In the genomic region with DNA sequence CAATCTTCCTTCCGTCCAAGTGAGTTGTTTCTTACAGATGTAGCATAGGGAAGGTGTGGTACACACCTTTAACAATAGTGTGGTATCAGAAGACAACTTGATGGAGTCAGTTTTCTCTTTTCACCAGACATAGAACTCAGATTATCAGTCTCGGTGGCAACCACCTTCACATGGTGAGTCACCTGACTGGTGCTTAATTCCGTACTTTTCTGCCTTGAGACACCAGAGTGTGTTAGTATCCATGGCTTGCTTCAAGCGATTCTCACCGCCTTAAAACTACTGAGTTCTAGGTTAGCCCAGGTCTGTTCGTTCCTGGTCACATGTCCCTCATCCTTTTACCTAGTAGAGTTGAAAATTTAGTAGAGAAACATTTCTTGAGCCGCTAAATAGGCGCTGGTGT, we compare ENCODE assay signal across 9 mouse cellular contexts. TPM values are rescaled to one million over a fixed set of nuclear protein-coding genes. Genes with fewer than 3 reads are reported as not detected.
DNase-seq lines count a peak whose midpoint lies in the region; ATAC-seq and TF ChIP-seq lines count a peak whose summit lies in the region.
"Had no signal": no experiment of that assay in that cellular context is flagged by ENCODE, and none has a peak within 500 bp of the region (broad histone marks: within the 10 kb centered on the region; RNA-seq: fewer than 3 reads in every experiment).

No protein-coding gene starts in this region.

- TF ChIP-seq CTCF in bone marrow macrophage, adult 2 months (IDR thresholded peaks at IDR 0.05; ENCODE audit: low read depth, low read length), result no peak

- H3K9me3 ChIP-seq in kidney, embryonic 15.5 days (replicated peaks), result no peaks in the 10 kb centered on the region
- H3K9me3 ChIP-seq in hindbrain, embryonic 15.5 days, result no peaks in the 10 kb centered on the region
- H3K9me3 ChIP-seq in midbrain, embryonic 14.5 days (ENCODE audit: control insufficient read depth, low read length), result no peaks in the 10 kb centered on the region

- H3K27ac ChIP-seq in kidney, embryonic 15.5 days, result no peak overlapping the region
- H3K27ac ChIP-seq in bone marrow macrophage, adult 2 months (ENCODE audit: insufficient read depth, low read depth, low read length), result no peak overlapping the region
- H3K27ac ChIP-seq in hindbrain, embryonic 15.5 days (replicated peaks), result peak overlapping the region; percentile 79
- peak overlapping the region; percentile 83 for H3K27ac ChIP-seq in midbrain, embryonic 14.5 days (replicated peaks; ENCODE audit: low read depth, low read length)

- H3K4me1 ChIP-seq in kidney, embryonic 15.5 days, result peaks cover 27% of the 10 kb centered on the region
- H3K4me1 ChIP-seq in bone marrow macrophage, adult 2 months (ENCODE audit: control insufficient read depth, insufficient read depth, low read length), result peaks cover 8% of the 10 kb centered on the region
- peaks cover 26% of the 10 kb centered on the region for H3K4me1 ChIP-seq in hindbrain, embryonic 15.5 days (replicated peaks)
- peaks cover 10% of the 10 kb centered on the region for H3K4me1 ChIP-seq in midbrain, embryonic 14.5 days (ENCODE audit: control insufficient read depth, insufficient read depth, low read length)

- TF ChIP-seq POLR2A in bone marrow macrophage, adult 2 months (IDR thresholded peaks at IDR 0.05; ENCODE audit: borderline replicate concordance, low read depth, low read length), result no peak

- no peak for ATAC-seq in kidney, embryonic 15.5 days (replicated peaks; ENCODE audit: low FRiP score)
- ATAC-seq in hindbrain, embryonic 15.5 days (ENCODE audit: low FRiP score, low read depth), result peak; percentile 50
- ATAC-seq in midbrain, embryonic 14.5 days (ENCODE audit: low FRiP score, low TSS enrichment), result peak; percentile 32; the same call in 1 of the 2 replicates

- peak overlapping the region; percentile 72 for H3K4me2 ChIP-seq in kidney, embryonic 15.5 days
- H3K4me2 ChIP-seq in hindbrain, embryonic 15.5 days, result peak overlapping the region; percentile 82
- H3K4me2 ChIP-seq in midbrain, embryonic 14.5 days (ENCODE audit: low read length), result peak overlapping the region; percentile 81

- peak overlapping the region; percentile 76 for H3K4me3 ChIP-seq in kidney, embryonic 15.5 days (replicated peaks)
- peak overlapping the region; percentile 85 for H3K4me3 ChIP-seq in bone marrow macrophage, adult 2 months (ENCODE audit: insufficient read depth, low read length)
- H3K4me3 ChIP-seq in hindbrain, embryonic 15.5 days, result peak overlapping the region; percentile 61
- peak overlapping the region; percentile 81 for H3K4me3 ChIP-seq in midbrain, embryonic 14.5 days (replicated peaks; ENCODE audit: low read depth, low read length)

- DNase-seq in kidney, adult 9 months, result no peak
- DNase-seq in midbrain, embryonic 14.5 days, result no peak
- no peak for DNase-seq in gastrocnemius, postnatal 25 days
- no peak for DNase-seq in thymus, postnatal 10 days (ENCODE audit: low spot score in 2 of 2)
- no peak for DNase-seq in left cerebral cortex, adult 11 months (ENCODE audit: low spot score)

- H3K9ac ChIP-seq in kidney, embryonic 15.5 days, result peak overlapping the region; percentile 73
- peak overlapping the region; percentile 52 for H3K9ac ChIP-seq in hindbrain, embryonic 15.5 days
- peak overlapping the region; percentile 86 for H3K9ac ChIP-seq in midbrain, embryonic 14.5 days (replicated peaks; ENCODE audit: low read length)

- no peaks in the 10 kb centered on the region for H3K27me3 ChIP-seq in kidney, embryonic 15.5 days
- no peaks in the 10 kb centered on the region for H3K27me3 ChIP-seq in hindbrain, embryonic 15.5 days
- H3K27me3 ChIP-seq in midbrain, embryonic 14.5 days (ENCODE audit: control insufficient read depth, insufficient read depth, low read length), result no peaks in the 10 kb centered on the region

- 14% methylated on average over 8 of the region's 8 CpGs for WGBS in kidney, embryonic 15.5 days
- 11% methylated on average over 8 of the region's 8 CpGs for whole genome bisulfite sequencing in hindbrain, embryonic 15.5 days
- WGBS in midbrain, embryonic 14.5 days, result 8% methylated on average over 8 of the region's 8 CpGs

- H3K36me3 ChIP-seq in kidney, embryonic 15.5 days, result peaks cover 26% of the 10 kb centered on the region
- no peaks in the 10 kb centered on the region for H3K36me3 ChIP-seq in hindbrain, embryonic 15.5 days
- H3K36me3 ChIP-seq in midbrain, embryonic 14.5 days (ENCODE audit: control insufficient read depth, insufficient read depth, low read length), result peaks cover 22% of the 10 kb centered on the region

RNA-seq across cellular contexts. Expression of gene Chpf2, which starts 0.4 kb away (rescaled TPM):
- 23.2 and 24.7 TPM in 2 replicates for polyA plus RNA-seq in kidney, embryonic 15.5 days (2015; fragmentation: Nextera tagmentation; extraction: Ambion mirVana)
- polyA plus RNA-seq in bone marrow macrophage, adult 2 months (2012; ENCODE audit: insufficient read depth, insufficient read length, missing spikeins), result 29.9 and 31.5 TPM in 2 replicates
- 18.7 and 19.0 TPM in 2 replicates for polyA plus RNA-seq in hindbrain, embryonic 15.5 days (2015; fragmentation: Nextera tagmentation; extraction: Ambion mirVana)
- 12.4 and 19.4 TPM in 2 replicates for polyA plus RNA-seq in midbrain, embryonic 14.5 days (2014; fragmentation: Nextera tagmentation; extraction: Ambion mirVana)
- total RNA-seq in gastrocnemius, postnatal 25 days (2021), result 1 to 10 TPM; 8.0 to 10.0 TPM

RNA-seq across cellular contexts. Expression of gene Abcf2, which starts 8.8 kb away (rescaled TPM):
- polyA plus RNA-seq in kidney, embryonic 15.5 days (2015; fragmentation: Nextera tagmentation; extraction: Ambion mirVana), result 118 TPM in 2 replicates
- polyA plus RNA-seq in bone marrow macrophage, adult 2 months (2012; ENCODE audit: insufficient read depth, insufficient read length, missing spikeins), result 32.7 and 34.5 TPM in 2 replicates
- polyA plus RNA-seq in hindbrain, embryonic 15.5 days (2015; fragmentation: Nextera tagmentation; extraction: Ambion mirVana), result 78.7 and 82.1 TPM in 2 replicates
- 79.3 and 88.1 TPM in 2 replicates for polyA plus RNA-seq in midbrain, embryonic 14.5 days (2014; fragmentation: Nextera tagmentation; extraction: Ambion mirVana)
- 10 to 100 TPM; 88.0 to 97.0 TPM for total RNA-seq in gastrocnemius, postnatal 25 days (2021)

RNA-seq across cellular contexts. Expression of gene 4931409K22Rik, which starts 29.5 kb away (rescaled TPM):
- polyA plus RNA-seq in kidney, embryonic 15.5 days (2015; fragmentation: Nextera tagmentation; extraction: Ambion mirVana), result 0.23 TPM in 2 replicates
- polyA plus RNA-seq in bone marrow macrophage, adult 2 months (2012; ENCODE audit: insufficient read depth, insufficient read length, missing spikeins), result not detected in 2 replicates
- polyA plus RNA-seq in hindbrain, embryonic 15.5 days (2015; fragmentation: Nextera tagmentation; extraction: Ambion mirVana), result 0.10 and 0.18 TPM in 2 replicates
- not detected in 2 replicates for polyA plus RNA-seq in midbrain, embryonic 14.5 days (2014; fragmentation: Nextera tagmentation; extraction: Ambion mirVana)
- total RNA-seq in gastrocnemius, postnatal 25 days (2021), result not detected
- total RNA-seq: adrenal gland, postnatal 25 days had no signal

RNA-seq across cellular contexts. Expression of gene Smarcd3, which starts 38.1 kb away (rescaled TPM):
- polyA plus RNA-seq in kidney, embryonic 15.5 days (2015; fragmentation: Nextera tagmentation; extraction: Ambion mirVana), result 26.5 and 33.4 TPM in 2 replicates
- polyA plus RNA-seq in bone marrow macrophage, adult 2 months (2012; ENCODE audit: insufficient read depth, insufficient read length, missing spikeins), result not detected in 2 replicates
- polyA plus RNA-seq in hindbrain, embryonic 15.5 days (2015; fragmentation: Nextera tagmentation; extraction: Ambion mirVana), result 134 and 138 TPM in 2 replicates
- polyA plus RNA-seq in midbrain, embryonic 14.5 days (2014; fragmentation: Nextera tagmentation; extraction: Ambion mirVana), result 158 and 199 TPM in 2 replicates
- total RNA-seq in gastrocnemius, postnatal 25 days (2021), result 100 to 1,000 TPM; 125 to 163 TPM

RNA-seq across cellular contexts. Expression of gene Asb10, which starts 45.3 kb away (rescaled TPM):
- 0.61 and 0.67 TPM in 2 replicates for polyA plus RNA-seq in kidney, embryonic 15.5 days (2015; fragmentation: Nextera tagmentation; extraction: Ambion mirVana)
- polyA plus RNA-seq in bone marrow macrophage, adult 2 months (2012; ENCODE audit: insufficient read depth, insufficient read length, missing spikeins), result 0.64 and 1.4 TPM in 2 replicates
- polyA plus RNA-seq in hindbrain, embryonic 15.5 days (2015; fragmentation: Nextera tagmentation; extraction: Ambion mirVana), result 0.14 and 0.26 TPM in 2 replicates
- polyA plus RNA-seq in midbrain, embryonic 14.5 days (2014; fragmentation: Nextera tagmentation; extraction: Ambion mirVana), result 0.09 and 0.12 TPM in 2 replicates
- 10 to 100 TPM; 33.2 to 66.7 TPM for total RNA-seq in gastrocnemius, postnatal 25 days (2021)

Comparison
In these comparisons a context has a peak if more than half of its experiments do, and no peak if none do; other contexts are left out.
1. H3K27ac ChIP-seq: peak in hindbrain, embryonic 15.5 days (single experiment) and midbrain, embryonic 14.5 days (single experiment); none in kidney, embryonic 15.5 days (single experiment) and bone marrow macrophage, adult 2 months (single experiment).
2. Peak in every context shown above with its lines, with median percentiles within 50 percentile points of each other: H3K4me2 ChIP-seq, H3K4me3 ChIP-seq and H3K9ac ChIP-seq.